Mouse (Mus musculus): ENCODE data around the gene Fam168b.

GRCm38 (mm10) chr1:34853786-34854185 lies 10.9 kb upstream of the Fam168b start:
- no peak for TF ChIP-seq GATA1 (IDR thresholded peaks at IDR 0.05; ENCODE audit: borderline replicate concordance, low read length)
- no peak for TF ChIP-seq FLI1 (IDR thresholded peaks at IDR 0.05; ENCODE audit: low read length)
